Mouse (Mus musculus) lung, adult 2 months (tissue): ENCODE data around the gene Flad1. TPM values are rescaled to one million over a fixed set of nuclear protein-coding genes. Genes with fewer than 3 reads are reported as not detected.

Experiments used
- DNase-seq: peaks from one replicate; pipeline ENCODE4 v3.0.0; 2022
- H3K4me1 ChIP-seq: fragments of 200-500 bp; 2 replicates; pipeline ENCODE4 v1.6.1; 2011; ENCODE audit warnings: low read length; ENCODE audit not compliant: control insufficient read depth, insufficient read depth
- H3K4me3 ChIP-seq: fragments of 200-500 bp; replicated peaks from 2 replicates; pipeline ENCODE3; 2011; ENCODE audit warnings: low read depth, mild to moderate bottlenecking, control low read depth, low read length; ENCODE audit errors: extremely low read depth
- CTCF ChIP-seq: fragments of 200-500 bp; IDR thresholded peaks from 2 replicates; pipeline ENCODE4 v1.5.1; 2011; ENCODE audit warnings: mild to moderate bottlenecking, low read length, control low read depth; ENCODE audit not compliant: insufficient read depth
- POLR2A ChIP-seq: fragments of 200-500 bp; IDR thresholded peaks from 2 replicates; pipeline ENCODE4 v1.6.1; 2011; ENCODE audit warnings: low read depth, mild to moderate bottlenecking, control low read depth, low read length, borderline replicate concordance; ENCODE audit errors: extremely low read depth
- WGBS: fragments of 180-500 bp; shearing (Covaris S2); methylation state at CpG from one replicate; pipeline ENCODE4 v1.1.7; 2018; 5-methylcytosine and 5-hydroxymethylcytosine counted together
- polyA plus RNA-seq: library from polyadenylated mRNA; depleted of rRNA; stranded (reverse); fragments of >200 nt; gene quantifications from 2 replicates; pipeline ENCODE4 v1.2.3, GENCODE M21; 2012

Flad1 gene
- polyA plus RNA-seq, 1 experiment, result 26.6 TPM

GRCm38 (mm10) chr3:89385451-89385850 lies 26.2 kb downstream of the Flad1 start:
- peak; percentile 13 for DNase-seq
- H3K4me3 ChIP-seq, result no peak overlapping the region
- WGBS, result 46% methylated on average over 11 of the region's 11 CpGs
- peaks cover 17% of the 10 kb centered on the region for H3K4me1 ChIP-seq
- TF ChIP-seq CTCF (no peak), POLR2A (no peak)

- peaks cover 14% of the 10 kb centered on the region for H3K4me1 ChIP-seq
- TF ChIP-seq CTCF, result no peak
- TF ChIP-seq POLR2A, result no peak
- peak; percentile 23 for DNase-seq
- H3K4me3 ChIP-seq, result no peak overlapping the region
- 66% methylated on average over 12 of the region's 12 CpGs for WGBS
Measured at GRCm38 (mm10) chr3:89384331-89385076, 27.2 kb downstream of the Flad1 start.

- Histone ChIP-seq H3K4me1 (peaks cover 14% of the 10 kb centered on the region), H3K4me3 (no peak overlapping the region)
- 64% methylated on average over 5 of the region's 5 CpGs for whole genome bisulfite sequencing
- TF ChIP-seq CTCF (no peak), POLR2A (no peak)
- DNase-seq, result peak; percentile 22
Measured at GRCm38 (mm10) chr3:89383651-89384255, 27.9 kb downstream of the Flad1 start.

GRCm38 (mm10) chr3:89382950-89383349 lies 28.7 kb downstream of the Flad1 start:
- H3K4me3 ChIP-seq, result no peak overlapping the region
- no peak for TF ChIP-seq POLR2A
- no peak for TF ChIP-seq CTCF
- DNase-seq, result no peak
- WGBS, result 69% methylated on average over 5 of the region's 5 CpGs
- peaks cover 14% of the 10 kb centered on the region for H3K4me1 ChIP-seq

- Histone ChIP-seq H3K4me1 (peaks cover 13% of the 10 kb centered on the region), H3K4me3 (no peak overlapping the region)
- DNase-seq, result peak; percentile 11
- TF ChIP-seq POLR2A (no peak), CTCF (no peak)
- 84% methylated on average over 9 of the region's 9 CpGs for WGBS
Measured at GRCm38 (mm10) chr3:89382033-89382882, 29.4 kb downstream of the Flad1 start.

GRCm38 (mm10) chr3:89381233-89381632 lies 30.4 kb downstream of the Flad1 start:
- Histone ChIP-seq H3K4me1 (peaks cover 13% of the 10 kb centered on the region), H3K4me3 (no peak overlapping the region)
- TF ChIP-seq POLR2A (no peak), CTCF (no peak)
- no peak for DNase-seq
- 84% methylated on average over 11 of the region's 11 CpGs for WGBS

- TF ChIP-seq POLR2A (no peak), CTCF (no peak)
- Histone ChIP-seq H3K4me1 (peaks cover 13% of the 10 kb centered on the region), H3K4me3 (no peak overlapping the region)
- 94% methylated on average over 18 of the region's 18 CpGs for WGBS
- DNase-seq, result no peak
Measured at GRCm38 (mm10) chr3:89380711-89381110, 31.0 kb downstream of the Flad1 start.

GRCm38 (mm10) chr3:89380291-89380690 lies 31.4 kb downstream of the Flad1 start:
- no peak overlapping the region for H3K4me3 ChIP-seq
- TF ChIP-seq POLR2A (no peak), CTCF (no peak)
- H3K4me1 ChIP-seq, result peaks cover 13% of the 10 kb centered on the region
- 92% methylated on average over 14 of the region's 14 CpGs for WGBS
- no peak for DNase-seq

- H3K4me3 ChIP-seq, result no peak overlapping the region
- no peak for DNase-seq
- H3K4me1 ChIP-seq, result peaks cover 11% of the 10 kb centered on the region
- WGBS, result 81% methylated on average over 31 of the region's 31 CpGs
- TF ChIP-seq POLR2A (no peak), CTCF (no peak)
Measured at GRCm38 (mm10) chr3:89379388-89380131, 32.1 kb downstream of the Flad1 start.

GRCm38 (mm10) chr3:89378394-89379067 lies 33.1 kb downstream of the Flad1 start:
- Histone ChIP-seq H3K4me1 (peaks cover 8% of the 10 kb centered on the region), H3K4me3 (peak overlapping the region; percentile 45)
- DNase-seq, result peak; percentile 73
- 7% methylated on average over 28 of the region's 29 CpGs for WGBS
- TF ChIP-seq CTCF (peak; percentile 79), POLR2A (peak; percentile 16; the same call in 1 of the 2 replicates)
